Mouse (Mus musculus) hindbrain, embryonic 11.5 days (tissue): ENCODE measurements around the gene Nfia. TPM values are rescaled to one million over a fixed set of nuclear protein-coding genes. Genes with fewer than 3 reads are reported as not detected.
A peak's percentile ranks its signal among the peaks of the same experiment; 100 is the strongest.

Source experiments
- ATAC-seq: fragments of 200-750 bp; cut with Nextera tagmentation; 2 replicates; pipeline ENCODE4 v1.8.0; 2017; ENCODE audit warnings: mild to moderate bottlenecking, moderate TSS enrichment, moderate library complexity; ENCODE audit not compliant: low FRiP score
- DNase-seq: peaks from one replicate; pipeline ENCODE4 v3.0.0-alpha.2; 2015; ENCODE audit warnings: low spot score
- H3K27ac ChIP-seq: fragments of 300-500 bp; sonication (generic); 2 replicates; pipeline ENCODE4 v1.5.1; 2014; ENCODE audit warnings: mild to moderate bottlenecking, low read depth, low read length
- H3K27me3 ChIP-seq: fragments of 300-500 bp; sonication (generic); 2 replicates; pipeline ENCODE4 v1.6.1; 2014; ENCODE audit warnings: mild to moderate bottlenecking, low read length, moderate library complexity, mixed read lengths; ENCODE audit not compliant: control insufficient read depth, insufficient read depth
- H3K36me3 ChIP-seq: fragments of 300-500 bp; sonication (generic); 2 replicates; pipeline ENCODE4 v1.6.1; 2014; ENCODE audit warnings: mild to moderate bottlenecking, low read length, moderate library complexity, mixed read lengths; ENCODE audit not compliant: control insufficient read depth, insufficient read depth
- H3K4me1 ChIP-seq: fragments of 300-500 bp; sonication (generic); replicated peaks from 2 replicates; pipeline ENCODE4 v1.6.1; 2014; ENCODE audit warnings: low read length, mixed read lengths; ENCODE audit not compliant: control insufficient read depth, insufficient read depth
- H3K4me2 ChIP-seq: fragments of 300-500 bp; sonication (generic); replicated peaks from 2 replicates; pipeline ENCODE4 v1.6.1; 2014; ENCODE audit warnings: mild to moderate bottlenecking, low read depth, low read length
- H3K4me3 ChIP-seq: fragments of 300-500 bp; sonication (generic); 2 replicates; pipeline ENCODE4 v1.5.1; 2014; ENCODE audit warnings: low read depth, low read length
- H3K9ac ChIP-seq: fragments of 300-500 bp; sonication (generic); 2 replicates; pipeline ENCODE4 v1.6.1; 2014; ENCODE audit warnings: low read depth, low read length
- H3K9me3 ChIP-seq: fragments of 300-500 bp; sonication (generic); 2 replicates; pipeline ENCODE4 v1.6.1; 2016; ENCODE audit warnings: low read length; ENCODE audit not compliant: control insufficient read depth
- WGBS: fragments of 180-500 bp; shearing (Covaris S2); extraction: QIAGEN DNeasy Blood & Tissue Kit; methylation state at CpG from one replicate; pipeline ENCODE4 v1.1.7; 2014; 5-methylcytosine and 5-hydroxymethylcytosine counted together
- polyA plus RNA-seq: library from polyadenylated mRNA; unstranded; fragments of >200 nt; fragmentation: Nextera tagmentation; extraction: Ambion mirVana; gene quantifications from 2 replicates; pipeline ENCODE4 v1.2.1, GENCODE M21; 2014

Gene Nfia
- polyA plus RNA-seq, 1 experiment from 2014 or later: 45.6 TPM

DNA sequence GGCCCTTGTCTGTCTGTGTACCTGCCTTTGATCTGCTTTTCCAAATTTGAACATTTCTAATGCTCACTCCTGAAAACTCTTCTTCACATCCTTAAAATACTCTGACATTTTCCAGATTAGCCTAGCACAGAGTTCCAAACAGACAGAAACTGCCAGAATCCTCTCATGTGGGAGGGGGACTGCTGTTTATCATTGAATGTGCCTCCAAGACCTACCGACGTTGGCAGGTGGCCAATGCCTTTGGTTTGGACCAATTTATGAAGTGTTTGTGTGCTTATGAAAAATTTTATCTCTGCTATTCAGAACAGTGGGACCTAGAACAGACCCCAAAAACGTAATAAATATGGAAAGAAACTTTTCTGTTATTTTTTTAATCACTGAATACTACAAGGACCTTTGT, 103.4 kb downstream of the Nfia start:
- Histone ChIP-seq H3K4me2 (no peak overlapping the region), H3K27ac (no peak overlapping the region), H3K9ac (no peak overlapping the region), H3K9me3 (no peaks in the 10 kb centered on the region), H3K4me1 (0 out of 2 replicates have a peak, but pooled peaks cover 2% of the 10 kb centered on the region), H3K36me3 (no peaks in the 10 kb centered on the region), H3K4me3 (no peak overlapping the region), H3K27me3 (no peaks in the 10 kb centered on the region)
- no peak for ATAC-seq
- DNase-seq: no peak
- WGBS: 84% methylated on average over 3 of the region's 3 CpGs

DNA sequence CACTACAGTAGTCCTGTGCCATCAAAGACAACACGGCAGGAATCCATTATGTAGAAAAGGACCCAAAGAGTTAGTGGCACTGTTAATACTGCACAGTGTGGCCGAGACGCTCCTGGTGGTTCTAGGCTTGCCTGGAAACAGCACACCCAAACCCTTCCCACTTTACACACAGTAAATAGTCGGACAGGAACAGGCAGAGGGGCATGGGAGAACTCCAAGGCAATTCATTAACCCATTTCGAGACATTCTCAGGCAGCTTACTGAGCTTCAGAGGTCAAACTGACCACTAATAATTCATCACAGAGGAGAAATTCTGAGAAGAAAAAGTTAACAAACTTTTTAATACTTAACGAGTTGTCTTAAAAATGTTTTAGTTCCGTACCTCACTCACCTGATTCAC, 107.2 kb downstream of the Nfia start:
- Histone ChIP-seq H3K27ac (no peak overlapping the region), H3K9me3 (no peaks in the 10 kb centered on the region), H3K9ac (no peak overlapping the region), H3K4me2 (no peak overlapping the region), H3K27me3 (no peaks in the 10 kb centered on the region), H3K4me3 (no peak overlapping the region), H3K36me3 (no peaks in the 10 kb centered on the region), H3K4me1 (no peaks in the 10 kb centered on the region)
- ATAC-seq (no peak), DNase-seq (no peak)
- 84% methylated on average over 7 of the region's 7 CpGs for WGBS

DNA sequence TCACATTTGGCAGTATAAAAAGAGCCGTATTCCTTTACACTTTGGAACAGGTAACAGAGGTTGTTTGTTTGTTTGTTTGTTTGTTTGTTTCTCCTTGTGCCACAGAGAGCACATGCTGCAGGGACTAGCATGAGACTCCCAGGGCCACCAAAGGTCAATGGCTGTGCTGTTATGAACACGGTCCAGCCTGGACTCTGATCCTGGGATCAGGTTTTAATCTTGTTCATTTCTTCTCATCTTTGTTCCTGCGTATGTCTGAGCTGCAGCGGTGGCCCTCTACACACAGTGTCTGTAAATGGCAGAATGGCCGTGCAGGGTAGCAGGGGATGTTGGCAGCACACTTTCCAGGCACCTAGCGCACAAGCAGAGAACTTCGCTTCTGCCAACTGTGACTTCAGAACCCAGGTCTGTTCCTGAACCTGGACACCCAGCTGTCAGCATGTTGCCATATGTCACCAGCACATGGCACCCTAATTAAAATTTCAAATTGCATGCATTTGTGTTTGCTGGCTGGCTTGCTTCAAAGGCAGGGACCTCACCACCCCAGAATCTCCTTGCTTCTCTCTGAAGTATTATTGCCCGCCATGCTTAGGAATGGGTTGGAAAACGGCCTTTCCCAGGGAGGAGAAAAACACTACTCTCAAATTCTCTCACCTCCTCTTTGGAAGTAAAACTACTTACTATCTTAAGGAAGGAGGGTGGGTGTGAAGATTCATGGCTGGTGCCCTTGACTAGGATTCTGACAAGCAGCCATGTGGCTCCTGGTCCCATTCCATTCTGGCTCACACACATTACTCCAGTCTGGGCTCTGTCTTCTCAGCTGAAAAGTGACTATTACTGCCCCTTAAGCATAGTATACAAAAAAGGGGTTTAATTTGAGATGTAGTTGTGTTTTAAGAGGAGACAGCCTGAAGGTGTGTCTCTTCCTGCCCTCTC, 107.9 kb downstream of the Nfia start:
- Histone ChIP-seq H3K9ac (no peak overlapping the region), H3K4me1 (no peaks in the 10 kb centered on the region), H3K36me3 (no peaks in the 10 kb centered on the region), H3K9me3 (no peaks in the 10 kb centered on the region), H3K27ac (no peak overlapping the region; the same call in 1 of the 2 replicates), H3K27me3 (no peaks in the 10 kb centered on the region), H3K4me2 (no peak overlapping the region), H3K4me3 (no peak overlapping the region)
- ATAC-seq: peak; percentile 56; the same call in 1 of the 2 replicates
- no peak for DNase-seq
- 79% methylated on average over 9 of the region's 9 CpGs for WGBS

DNA sequence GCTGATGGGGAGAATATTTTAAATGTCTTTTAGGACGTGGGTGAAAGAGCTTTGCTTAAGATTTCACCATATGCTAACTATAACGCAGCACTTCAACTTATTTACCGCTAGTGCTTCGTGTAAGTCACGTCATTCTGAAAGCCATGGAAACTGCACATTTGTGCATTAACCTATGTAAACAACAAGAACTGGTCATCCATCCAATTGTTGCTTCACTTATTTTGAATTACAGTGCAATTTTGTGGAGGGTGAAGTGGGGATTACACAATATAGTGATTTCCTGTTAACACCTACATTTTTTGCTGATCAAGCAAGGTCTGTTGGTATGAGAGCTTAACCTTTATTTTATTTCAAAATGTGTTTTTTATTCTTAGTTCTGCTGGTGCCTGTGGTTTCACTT, 113.0 kb downstream of the Nfia start:
- Histone ChIP-seq H3K9me3 (no peaks in the 10 kb centered on the region), H3K4me2 (no peak overlapping the region), H3K4me3 (no peak overlapping the region), H3K36me3 (no peaks in the 10 kb centered on the region), H3K9ac (no peak overlapping the region), H3K4me1 (no peaks in the 10 kb centered on the region), H3K27me3 (no peaks in the 10 kb centered on the region), H3K27ac (no peak overlapping the region)
- 88% methylated on average over 5 of the region's 5 CpGs for WGBS
- DNase-seq (no peak), ATAC-seq (no peak)

DNA sequence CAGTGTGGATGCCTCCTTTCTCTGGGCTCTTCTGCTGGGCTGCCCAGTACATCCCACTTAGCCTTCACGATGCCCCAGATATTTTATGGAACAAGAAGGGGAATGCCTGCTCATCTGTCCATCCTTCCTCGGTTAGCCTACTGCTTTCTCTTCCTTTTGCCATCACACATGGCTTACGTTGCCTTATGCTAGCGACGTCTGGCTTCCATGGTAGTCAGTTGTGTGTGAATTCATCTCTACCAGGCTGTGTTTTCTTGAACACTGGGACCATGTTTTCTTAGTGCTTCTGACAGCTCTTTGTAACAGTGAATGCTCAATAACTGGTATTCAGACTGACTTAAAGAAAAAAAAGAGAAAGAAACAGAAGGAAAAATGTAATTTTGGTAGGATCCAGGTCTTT, 113.7 kb downstream of the Nfia start:
- Histone ChIP-seq H3K36me3 (no peaks in the 10 kb centered on the region), H3K4me1 (no peaks in the 10 kb centered on the region), H3K27me3 (no peaks in the 10 kb centered on the region), H3K9me3 (no peaks in the 10 kb centered on the region), H3K4me2 (no peak overlapping the region), H3K27ac (no peak overlapping the region), H3K9ac (no peak overlapping the region), H3K4me3 (no peak overlapping the region)
- ATAC-seq (no peak), DNase-seq (no peak)
- 92% methylated on average over 5 of the region's 5 CpGs for WGBS

DNA sequence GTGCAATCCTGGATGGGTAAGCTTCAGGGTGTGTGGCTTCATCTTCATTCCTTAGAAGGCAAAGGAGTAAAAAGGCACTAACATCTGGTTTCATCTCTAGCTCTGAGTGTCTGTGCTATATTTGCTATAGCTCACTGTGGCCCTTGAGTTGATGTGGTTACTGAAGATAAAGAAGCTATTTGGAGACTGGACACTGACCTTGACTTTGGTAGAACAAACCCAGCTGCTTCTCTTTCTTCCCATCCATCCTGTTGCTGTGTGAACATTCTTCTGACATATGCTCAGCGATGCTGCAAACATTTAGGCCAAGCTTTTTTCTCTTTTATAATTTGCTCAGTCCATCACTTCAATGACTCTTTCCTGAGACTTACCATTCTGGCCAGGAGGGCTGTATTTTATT, 114.7 kb downstream of the Nfia start:
- H3K27me3 ChIP-seq: no peaks in the 10 kb centered on the region
- H3K27ac ChIP-seq: no peak overlapping the region
- 87% methylated on average over 1 of the region's 1 CpGs for WGBS
- ATAC-seq (no peak), DNase-seq (no peak)
- H3K9ac ChIP-seq: no peak overlapping the region
- no peak overlapping the region for H3K4me2 ChIP-seq
- no peak overlapping the region for H3K4me3 ChIP-seq
- H3K36me3 ChIP-seq: no peaks in the 10 kb centered on the region
- H3K9me3 ChIP-seq: no peaks in the 10 kb centered on the region
- H3K4me1 ChIP-seq: no peaks in the 10 kb centered on the region

DNA sequence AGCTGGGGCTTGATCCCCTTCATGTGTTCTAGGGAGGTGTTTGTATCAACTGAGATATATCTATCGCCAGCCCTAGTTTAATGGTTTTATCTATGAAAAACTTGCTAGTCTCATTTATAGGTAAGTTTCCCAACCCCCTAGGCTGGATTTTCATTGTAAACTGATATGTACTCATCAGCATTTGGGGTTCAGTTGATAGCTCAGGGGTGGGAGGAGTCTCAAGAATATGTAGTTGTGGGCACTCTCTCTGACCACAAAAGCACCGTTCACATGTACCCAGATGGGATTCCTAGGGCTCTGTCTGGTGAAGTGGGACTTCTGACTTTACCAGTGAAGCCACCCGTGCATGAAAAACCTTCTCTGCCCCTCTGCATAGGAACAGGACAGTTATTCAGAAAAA, 118.5 kb downstream of the Nfia start:
- Histone ChIP-seq H3K9ac (no peak overlapping the region), H3K4me3 (no peak overlapping the region), H3K27me3 (no peaks in the 10 kb centered on the region), H3K9me3 (no peaks in the 10 kb centered on the region), H3K4me2 (no peak overlapping the region), H3K36me3 (no peaks in the 10 kb centered on the region), H3K4me1 (no peaks in the 10 kb centered on the region), H3K27ac (no peak overlapping the region)
- no peak for DNase-seq
- ATAC-seq: no peak
- WGBS: 83% methylated on average over 3 of the region's 3 CpGs

DNA sequence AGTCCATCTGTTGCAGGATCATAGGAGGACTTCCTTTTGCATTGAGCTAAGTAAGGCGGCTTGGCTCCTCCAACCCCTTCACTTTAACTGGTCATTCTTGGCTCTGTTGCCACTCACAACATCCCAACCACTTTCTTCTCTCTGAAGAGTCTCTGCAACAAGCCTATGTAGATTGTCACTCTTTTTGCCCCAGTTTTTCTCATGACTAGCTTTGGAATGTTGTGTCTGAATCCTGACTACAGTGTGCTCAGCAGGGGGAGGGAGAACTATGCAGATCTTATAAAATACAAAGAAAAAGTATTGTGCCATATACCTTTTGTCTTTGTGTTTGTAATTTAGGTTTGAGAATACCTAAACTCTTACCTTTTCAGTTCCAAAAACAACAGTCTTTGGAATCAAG, 119.1 kb downstream of the Nfia start:
- H3K9me3 ChIP-seq: no peaks in the 10 kb centered on the region
- no peaks in the 10 kb centered on the region for H3K27me3 ChIP-seq
- no peak for ATAC-seq
- no peak overlapping the region for H3K4me2 ChIP-seq
- WGBS: 91% methylated on average over 1 of the region's 1 CpGs
- no peak for DNase-seq
- H3K9ac ChIP-seq: no peak overlapping the region
- H3K27ac ChIP-seq: no peak overlapping the region
- H3K4me3 ChIP-seq: no peak overlapping the region
- H3K4me1 ChIP-seq: no peaks in the 10 kb centered on the region
- H3K36me3 ChIP-seq: no peaks in the 10 kb centered on the region
